Mouse (Mus musculus) neural tube, embryonic 13.5 days (tissue): ENCODE data around the gene Arhgef38. TPM values are rescaled to one million over a fixed set of nuclear protein-coding genes. Genes with fewer than 3 reads are reported as not detected.

Experiments used
- ATAC-seq: fragments of 200-750 bp; cut with Nextera tagmentation; 2 replicates; pipeline ENCODE4 v1.8.0; 2017; ENCODE audit warnings: low read depth, mild to moderate bottlenecking, moderate TSS enrichment, moderate library complexity
- H3K27ac ChIP-seq: fragments of 300-500 bp; sonication (generic); replicated peaks from 2 replicates; pipeline ENCODE4 v1.5.1; 2015; ENCODE audit warnings: moderate library complexity, mild to moderate bottlenecking, inconsistent platforms
- H3K27me3 ChIP-seq: fragments of 300-500 bp; sonication (generic); 2 replicates; pipeline ENCODE4 v1.6.1; 2015; ENCODE audit warnings: mild to moderate bottlenecking, inconsistent platforms
- H3K36me3 ChIP-seq: fragments of 300-500 bp; sonication (generic); 2 replicates; pipeline ENCODE4 v1.6.1; 2015; ENCODE audit warnings: mild to moderate bottlenecking, inconsistent platforms
- H3K4me1 ChIP-seq: fragments of 300-500 bp; sonication (generic); replicated peaks from 2 replicates; pipeline ENCODE4 v1.6.1; 2015; ENCODE audit warnings: inconsistent platforms
- H3K4me2 ChIP-seq: fragments of 300-500 bp; sonication (generic); 2 replicates; pipeline ENCODE4 v1.6.1; 2015; ENCODE audit warnings: inconsistent platforms, mild to moderate bottlenecking, moderate library complexity
- H3K4me3 ChIP-seq: fragments of 300-500 bp; sonication (generic); 2 replicates; pipeline ENCODE4 v1.5.1; 2015; ENCODE audit warnings: mild to moderate bottlenecking, inconsistent platforms
- H3K9ac ChIP-seq: fragments of 300-500 bp; sonication (generic); 2 replicates; pipeline ENCODE4 v1.6.1; 2015; ENCODE audit warnings: moderate library complexity, mild to moderate bottlenecking, inconsistent platforms
- H3K9me3 ChIP-seq: fragments of 300-500 bp; sonication (generic); 2 replicates; pipeline ENCODE4 v1.6.1; 2016; ENCODE audit warnings: inconsistent platforms
- WGBS: fragments of 180-500 bp; shearing (Covaris S2); methylation state at CpG from one replicate; pipeline ENCODE4 v1.1.7; 2015; 5-methylcytosine and 5-hydroxymethylcytosine counted together
- polyA plus RNA-seq: library from polyadenylated mRNA; unstranded; fragments of >200 nt; fragmentation: Nextera tagmentation; extraction: Ambion mirVana; gene quantifications from 2 replicates; pipeline ENCODE4 v1.2.1, GENCODE M21; 2015

Gene Arhgef38
- not detected in 2 replicates for polyA plus RNA-seq

DNA sequence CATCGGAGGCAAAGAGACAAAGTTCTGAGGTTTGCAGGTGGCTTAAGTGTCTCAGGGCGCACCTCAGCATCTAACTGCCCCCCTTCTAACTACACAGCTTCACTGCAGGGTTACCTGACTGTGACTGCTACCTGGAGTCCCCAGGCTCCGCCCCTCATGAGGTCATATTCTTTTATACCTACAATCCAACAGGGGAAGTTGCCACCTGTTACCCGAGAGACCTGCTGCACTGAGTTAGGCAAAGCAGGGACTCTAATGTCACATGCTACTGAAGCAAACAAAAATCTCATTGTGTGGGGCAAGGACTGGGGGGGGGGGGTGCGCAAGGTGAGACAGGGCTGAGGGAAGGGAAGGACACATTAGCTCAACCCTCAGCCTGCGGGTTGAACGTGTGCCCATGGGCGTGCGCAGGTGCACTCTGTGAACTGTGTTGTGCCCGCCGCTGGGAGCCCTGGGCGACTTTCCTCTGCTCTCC lies at the start of gene Arhgef38:
Arhgef38 (minus strand) TSS at position 129 of the 475 bp plus-strand sequence.
- no peaks in the 10 kb centered on the region for H3K36me3 ChIP-seq
- no peak for ATAC-seq
- H3K4me3 ChIP-seq: no peak within 1 kb of the TSS
- no peaks in the 10 kb centered on the region for H3K9me3 ChIP-seq
- 66% methylated on average over 9 of the region's 12 CpGs for WGBS
- no peaks in the 10 kb centered on the region for H3K4me1 ChIP-seq
- no peak within 1 kb of the TSS for H3K9ac ChIP-seq
- no peaks in the 10 kb centered on the region for H3K27me3 ChIP-seq
- no peak within 1 kb of the TSS for H3K27ac ChIP-seq
- H3K4me2 ChIP-seq: no peak within 1 kb of the TSS

GRCm38 (mm10) chr3:133271887-133272286 lies 37.1 kb upstream of the Arhgef38 start:
- 19% methylated on average over 3 of the region's 3 CpGs for WGBS
- Histone ChIP-seq H3K9ac (no peak overlapping the region), H3K4me3 (no peak overlapping the region), H3K36me3 (no peaks in the 10 kb centered on the region), H3K4me2 (no peak overlapping the region), H3K9me3 (no peaks in the 10 kb centered on the region), H3K27ac (no peak overlapping the region), H3K4me1 (no peaks in the 10 kb centered on the region), H3K27me3 (no peaks in the 10 kb centered on the region)
- no peak for ATAC-seq

DNA sequence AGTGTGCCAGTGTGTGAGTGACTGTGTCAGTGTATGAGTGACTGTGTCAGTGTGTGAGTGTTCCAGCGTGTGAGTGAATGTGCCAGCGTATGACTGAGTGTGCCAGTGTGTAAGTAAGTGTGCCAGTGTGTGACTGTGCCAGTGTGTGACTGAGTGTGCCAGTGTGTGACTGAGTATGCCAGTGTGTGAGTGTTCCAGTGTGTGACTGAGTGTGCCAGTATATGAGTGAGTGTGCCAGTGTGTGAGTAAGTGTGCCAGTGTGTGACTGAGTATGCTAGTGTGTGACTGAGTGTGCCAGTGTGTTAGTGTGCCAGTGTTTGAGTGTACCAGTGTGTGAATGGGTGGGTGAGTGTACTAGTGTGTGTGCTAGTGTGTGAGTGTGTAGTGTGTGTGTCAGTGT lies 24.1 kb upstream of the Arhgef38 start:
- WGBS: 100% methylated on average over 2 of the region's 2 CpGs
- Histone ChIP-seq H3K27ac (no peak overlapping the region), H3K9ac (no peak overlapping the region), H3K9me3 (no peaks in the 10 kb centered on the region), H3K4me1 (no peaks in the 10 kb centered on the region), H3K4me3 (no peak overlapping the region), H3K27me3 (no peaks in the 10 kb centered on the region), H3K36me3 (no peaks in the 10 kb centered on the region), H3K4me2 (no peak overlapping the region)
- ATAC-seq: no peak

GRCm38 (mm10) chr3:133255842-133256241 lies 21.1 kb upstream of the Arhgef38 start:
- H3K9ac ChIP-seq: no peak overlapping the region
- no peaks in the 10 kb centered on the region for H3K9me3 ChIP-seq
- no peaks in the 10 kb centered on the region for H3K27me3 ChIP-seq
- ATAC-seq: no peak
- no peaks in the 10 kb centered on the region for H3K36me3 ChIP-seq
- no peaks in the 10 kb centered on the region for H3K4me1 ChIP-seq
- no peak overlapping the region for H3K27ac ChIP-seq
- H3K4me3 ChIP-seq: no peak overlapping the region
- 49% methylated on average over 4 of the region's 4 CpGs for WGBS
- H3K4me2 ChIP-seq: no peak overlapping the region

GRCm38 (mm10) chr3:133244027-133244426 lies 9.3 kb upstream of the Arhgef38 start:
- H3K4me3 ChIP-seq: no peak overlapping the region
- WGBS: 58% methylated on average over 9 of the region's 9 CpGs
- ATAC-seq: peak; percentile 59

GRCm38 (mm10) chr3:133241916-133242315 lies 7.2 kb upstream of the Arhgef38 start:
- Histone ChIP-seq H3K27me3 (no peaks in the 10 kb centered on the region), H3K4me2 (no peak overlapping the region), H3K27ac (no peak overlapping the region), H3K4me3 (no peak overlapping the region), H3K9ac (no peak overlapping the region), H3K4me1 (peaks cover 7% of the 10 kb centered on the region), H3K36me3 (no peaks in the 10 kb centered on the region), H3K9me3 (no peaks in the 10 kb centered on the region)
- 65% methylated on average over 1 of the region's 1 CpGs for WGBS
- no peak for ATAC-seq

More at GRCm38 (mm10) chr3:133244027-133244426, 9.3 kb upstream of the Arhgef38 start:
- Histone ChIP-seq H3K4me1 (peaks cover 7% of the 10 kb centered on the region), H3K4me2 (no peak overlapping the region), H3K36me3 (no peaks in the 10 kb centered on the region), H3K9me3 (no peaks in the 10 kb centered on the region), H3K27ac (peak overlapping the region; percentile 18; the same call in 1 of the 2 replicates), H3K9ac (no peak overlapping the region), H3K27me3 (no peaks in the 10 kb centered on the region)

GRCm38 (mm10) chr3:133233993-133234392 lies 756 bp downstream of the Arhgef38 start:
- H3K4me3 ChIP-seq: no peak overlapping the region
- H3K27me3 ChIP-seq: no peaks in the 10 kb centered on the region
- H3K9ac ChIP-seq: no peak overlapping the region
- ATAC-seq: no peak
- H3K36me3 ChIP-seq: no peaks in the 10 kb centered on the region
- no peaks in the 10 kb centered on the region for H3K9me3 ChIP-seq
- H3K4me2 ChIP-seq: no peak overlapping the region
- no peak overlapping the region for H3K27ac ChIP-seq
- WGBS: 70% methylated on average over 9 of the region's 9 CpGs
- H3K4me1 ChIP-seq: no peaks in the 10 kb centered on the region

DNA sequence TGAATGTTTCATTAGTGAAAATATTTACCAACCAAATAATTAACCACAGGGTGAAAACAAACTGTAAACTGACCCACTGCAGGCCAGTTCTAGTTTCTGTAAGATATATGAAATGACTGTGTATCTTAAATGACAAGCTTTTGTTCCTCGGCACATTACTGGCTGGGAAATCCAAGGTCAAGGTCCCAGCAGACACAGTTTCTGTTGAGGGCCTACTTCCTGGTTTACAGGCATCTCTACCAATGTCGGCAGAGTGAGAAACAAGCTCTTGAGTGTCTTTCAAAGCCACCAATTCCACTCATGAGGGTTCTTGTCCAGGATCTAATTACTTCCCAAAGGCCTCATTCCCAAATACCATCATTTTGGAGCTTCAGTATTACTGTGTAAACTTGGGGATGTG lies 4.3 kb downstream of the Arhgef38 start:
- H3K9ac ChIP-seq: no peak overlapping the region
- no peaks in the 10 kb centered on the region for H3K4me1 ChIP-seq
- no peak for ATAC-seq
- no peaks in the 10 kb centered on the region for H3K27me3 ChIP-seq
- no peak overlapping the region for H3K4me2 ChIP-seq
- H3K4me3 ChIP-seq: no peak overlapping the region
- H3K9me3 ChIP-seq: no peaks in the 10 kb centered on the region
- H3K36me3 ChIP-seq: no peaks in the 10 kb centered on the region
- WGBS: 84% methylated on average over 2 of the region's 2 CpGs
- no peak overlapping the region for H3K27ac ChIP-seq

DNA sequence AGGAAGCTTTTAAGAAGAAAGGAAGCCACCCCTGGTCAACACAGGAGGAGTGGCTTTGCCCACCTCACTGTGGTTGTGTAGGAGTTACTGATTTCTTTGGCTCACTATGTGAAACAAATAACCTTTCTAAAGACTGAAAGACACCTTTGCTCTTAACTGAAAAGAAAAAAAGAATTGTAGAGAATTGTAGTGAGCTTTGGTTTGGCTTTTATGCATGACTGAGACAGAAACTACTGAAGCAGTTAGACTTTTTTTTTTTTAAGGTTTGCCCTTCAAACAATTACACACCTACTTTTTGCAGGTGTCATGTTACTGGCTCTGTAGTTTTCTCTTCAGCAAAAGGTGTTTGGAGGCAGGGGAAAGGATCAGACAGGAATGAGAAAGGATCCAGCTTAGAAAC lies 5.2 kb downstream of the Arhgef38 start:
- no peak overlapping the region for H3K27ac ChIP-seq
- no peak for ATAC-seq
- H3K4me1 ChIP-seq: no peaks in the 10 kb centered on the region
- H3K27me3 ChIP-seq: no peaks in the 10 kb centered on the region
- H3K4me2 ChIP-seq: no peak overlapping the region
- no peaks in the 10 kb centered on the region for H3K36me3 ChIP-seq
- H3K9me3 ChIP-seq: no peaks in the 10 kb centered on the region
- H3K9ac ChIP-seq: no peak overlapping the region
- no peak overlapping the region for H3K4me3 ChIP-seq

DNA sequence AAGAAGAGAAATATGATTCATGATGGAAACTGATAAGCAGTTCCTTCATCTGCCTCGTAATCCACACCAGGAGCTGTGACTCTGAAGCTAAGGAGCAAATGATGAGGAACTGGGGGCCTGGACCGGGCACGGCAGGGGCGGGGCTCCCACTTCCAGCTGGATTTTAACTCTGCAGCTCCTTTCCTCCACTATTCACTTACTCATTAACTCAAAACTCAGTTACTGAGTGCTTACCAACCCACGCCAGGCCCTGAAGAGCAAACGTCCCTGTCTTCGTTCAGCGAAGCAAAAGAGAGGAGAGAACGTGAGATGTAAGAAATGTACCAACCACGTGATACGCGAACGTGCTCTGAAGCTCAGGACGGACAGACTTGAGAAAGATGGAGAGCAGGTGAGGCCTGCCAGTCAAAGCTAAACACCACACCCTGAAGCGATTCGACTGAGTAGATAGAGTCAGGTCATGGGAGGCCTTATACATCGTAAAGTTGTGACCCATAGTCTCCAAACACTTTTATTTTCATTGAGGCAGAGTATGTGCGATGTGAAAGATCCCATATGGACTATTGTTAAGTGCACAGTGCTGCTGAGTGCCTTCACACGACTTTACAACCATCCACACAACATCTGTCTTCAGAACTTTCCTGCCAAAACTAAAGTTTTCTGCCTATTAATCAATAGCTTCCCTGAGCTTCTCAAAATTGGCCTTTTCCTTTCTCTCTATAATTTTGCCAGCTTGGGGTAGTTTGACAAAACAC lies 7.3 kb downstream of the Arhgef38 start:
- Histone ChIP-seq H3K27ac (no peak overlapping the region), H3K9me3 (no peaks in the 10 kb centered on the region), H3K4me1 (no peaks in the 10 kb centered on the region), H3K27me3 (no peaks in the 10 kb centered on the region), H3K4me3 (no peak overlapping the region), H3K9ac (no peak overlapping the region), H3K36me3 (no peaks in the 10 kb centered on the region), H3K4me2 (no peak overlapping the region)
- ATAC-seq: no peak
- WGBS: 86% methylated on average over 19 of the region's 19 CpGs

DNA sequence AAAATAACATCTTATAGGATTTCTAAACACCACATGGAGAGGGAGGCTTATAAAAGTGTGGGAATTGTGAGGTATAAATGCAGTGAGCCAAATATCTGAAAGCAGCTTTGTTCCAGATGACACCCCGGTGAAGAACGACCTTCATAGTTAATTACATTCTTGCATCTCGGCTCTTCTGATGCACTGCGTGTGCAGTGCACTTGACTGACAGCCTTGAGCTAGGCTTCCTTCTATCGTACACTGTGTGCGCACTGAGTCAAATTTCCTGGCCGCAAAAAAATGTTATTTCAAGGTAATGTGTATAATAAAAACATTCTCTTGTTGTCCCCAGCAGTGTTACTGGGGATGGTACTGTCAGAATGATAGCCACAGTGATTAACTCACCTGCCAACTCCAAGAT lies 16.2 kb downstream of the Arhgef38 start:
- H3K27ac ChIP-seq: no peak overlapping the region
- no peak overlapping the region for H3K4me3 ChIP-seq
- no peak overlapping the region for H3K4me2 ChIP-seq
- no peaks in the 10 kb centered on the region for H3K4me1 ChIP-seq
- no peaks in the 10 kb centered on the region for H3K27me3 ChIP-seq
- H3K36me3 ChIP-seq: no peaks in the 10 kb centered on the region
- H3K9ac ChIP-seq: no peak overlapping the region
- 68% methylated on average over 7 of the region's 7 CpGs for WGBS
- ATAC-seq: no peak
- no peaks in the 10 kb centered on the region for H3K9me3 ChIP-seq

DNA sequence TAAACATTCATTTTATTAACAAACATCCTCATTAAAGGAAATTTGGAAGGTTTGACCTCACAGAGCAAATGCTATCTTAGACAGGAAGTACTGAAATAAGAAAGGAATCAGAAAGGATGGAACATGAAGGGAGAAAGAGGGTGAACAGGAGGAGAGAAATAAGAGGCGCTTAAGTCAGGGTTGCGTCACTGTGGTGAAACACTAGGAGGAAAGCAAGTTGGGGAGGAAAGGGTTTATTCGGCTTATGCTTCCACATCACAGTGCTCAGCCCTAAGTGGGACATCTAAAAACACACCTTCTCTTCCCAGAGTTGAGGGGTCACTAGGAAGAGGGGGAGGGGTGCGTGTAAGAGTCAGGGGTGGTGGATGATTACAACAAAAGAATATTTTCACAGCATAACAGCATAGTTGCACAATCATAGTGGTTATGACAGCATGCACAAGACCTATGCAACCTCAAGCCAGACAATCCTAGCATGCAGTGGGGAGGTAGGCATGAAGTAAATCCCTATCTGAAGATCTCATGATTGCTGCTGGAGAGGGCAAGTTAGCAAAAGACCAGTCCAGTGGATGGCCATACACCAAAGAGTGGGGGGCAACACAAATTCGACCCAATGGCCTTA lies 19.4 kb downstream of the Arhgef38 start:
- Histone ChIP-seq H3K9ac (no peak overlapping the region), H3K4me1 (no peaks in the 10 kb centered on the region), H3K27ac (no peak overlapping the region), H3K36me3 (no peaks in the 10 kb centered on the region), H3K27me3 (no peaks in the 10 kb centered on the region), H3K4me3 (no peak overlapping the region), H3K9me3 (no peaks in the 10 kb centered on the region), H3K4me2 (no peak overlapping the region)
- 87% methylated on average over 5 of the region's 5 CpGs for WGBS
- ATAC-seq: no peak
